Mouse (Mus musculus) small intestine, adult 2 months (tissue): ENCODE measurements around the gene Espn. TPM values are rescaled to one million over a fixed set of nuclear protein-coding genes. Genes with fewer than 3 reads are reported as not detected.

ENCODE experiments used
- H3K27ac ChIP-seq: fragments of 200-500 bp; 2 replicates; pipeline ENCODE4 v1.5.1; 2012; ENCODE audit warnings: low read depth, low read length, control low read depth, inconsistent platforms; ENCODE audit not compliant: insufficient read depth
- H3K27me3 ChIP-seq: fragments of 200-500 bp; 2 replicates; pipeline ENCODE4 v1.6.1; 2012; ENCODE audit warnings: mild to moderate bottlenecking, moderate library complexity, low read length, inconsistent platforms; ENCODE audit not compliant: control insufficient read depth, insufficient read depth
- H3K36me3 ChIP-seq: fragments of 200-500 bp; 2 replicates; pipeline ENCODE4 v1.6.1; 2012; ENCODE audit warnings: mild to moderate bottlenecking, low read length, control low read depth, inconsistent platforms; ENCODE audit not compliant: control insufficient read depth, insufficient read depth
- H3K4me1 ChIP-seq: fragments of 200-500 bp; 2 replicates; pipeline ENCODE4 v1.6.1; 2012; ENCODE audit warnings: low read length, inconsistent platforms, mixed read lengths; ENCODE audit not compliant: control insufficient read depth, insufficient read depth, insufficient read length
- H3K4me3 ChIP-seq: fragments of 200-500 bp; 2 replicates; pipeline ENCODE4 v1.5.1; 2012; ENCODE audit warnings: low read depth, mild to moderate bottlenecking, control low read depth, inconsistent platforms, low read length, moderate library complexity
- CTCF ChIP-seq: fragments of 200-500 bp; IDR thresholded peaks from 2 replicates; pipeline ENCODE4 v1.5.1; 2012; ENCODE audit warnings: low read depth, mild to moderate bottlenecking, control low read depth, inconsistent platforms, low read length, moderate library complexity, mixed read lengths; ENCODE audit not compliant: insufficient replicate concordance, insufficient read length; ENCODE audit errors: extremely low read depth
- POLR2A ChIP-seq: fragments of 200-500 bp; IDR thresholded peaks from 2 replicates; pipeline ENCODE4 v1.6.1; 2012; ENCODE audit warnings: low read depth, mild to moderate bottlenecking, control low read depth, inconsistent platforms, low read length, moderate library complexity
- WGBS: fragments of 180-500 bp; shearing (Covaris S2); methylation state at CpG from one replicate; pipeline ENCODE4 v1.1.7; 2018; 5-methylcytosine and 5-hydroxymethylcytosine counted together
- polyA plus RNA-seq: library from polyadenylated mRNA; depleted of rRNA; stranded (reverse); fragments of >200 nt; gene quantifications from 2 replicates; pipeline ENCODE4 v1.2.3, GENCODE M21; 2012

Gene Espn
- polyA plus RNA-seq, 1 experiment, result 572 TPM

GRCm38 (mm10) chr4:152136876-152137250 is 15.3 kb downstream of the Espn start:
- Histone ChIP-seq H3K27me3 (no peaks in the 10 kb centered on the region), H3K27ac (peak overlapping the region; percentile 15; the same call in 1 of the 2 replicates), H3K4me1 (peaks cover 45% of the 10 kb centered on the region), H3K4me3 (no peak overlapping the region), H3K36me3 (no peaks in the 10 kb centered on the region)
- WGBS, result 96% methylated on average over 2 of the region's 2 CpGs
- TF ChIP-seq POLR2A, result no peak
- no peak for TF ChIP-seq CTCF

GRCm38 (mm10) chr4:152136112-152136875 is 15.9 kb downstream of the Espn start:
- no peak overlapping the region; the same call in 1 of the 2 replicates for H3K27ac ChIP-seq
- no peaks in the 10 kb centered on the region for H3K27me3 ChIP-seq
- H3K36me3 ChIP-seq, result no peaks in the 10 kb centered on the region
- WGBS, result 53% methylated on average over 6 of the region's 6 CpGs
- TF ChIP-seq CTCF (peak; percentile 70; the same call in 1 of the 2 replicates), POLR2A (no peak)
- H3K4me3 ChIP-seq, result no peak overlapping the region
- H3K4me1 ChIP-seq, result peaks cover 48% of the 10 kb centered on the region

- Histone ChIP-seq H3K27me3 (no peaks in the 10 kb centered on the region; the same call in 1 of the 2 replicates), H3K36me3 (no peaks in the 10 kb centered on the region), H3K27ac (peak overlapping the region; percentile 48), H3K4me3 (no peak overlapping the region), H3K4me1 (peaks cover 48% of the 10 kb centered on the region)
- 59% methylated on average over 12 of the region's 12 CpGs for WGBS
- TF ChIP-seq CTCF, result no peak
- TF ChIP-seq POLR2A, result no peak
Observed at GRCm38 (mm10) chr4:152135363-152135762, 16.8 kb downstream of the Espn start.

GRCm38 (mm10) chr4:152134507-152134906 is 17.7 kb downstream of the Espn start:
- H3K36me3 ChIP-seq, result no peaks in the 10 kb centered on the region
- H3K27ac ChIP-seq, result no peak overlapping the region
- H3K4me1 ChIP-seq, result peaks cover 48% of the 10 kb centered on the region
- H3K4me3 ChIP-seq, result no peak overlapping the region
- no peaks in the 10 kb centered on the region; the same call in 1 of the 2 replicates for H3K27me3 ChIP-seq
- TF ChIP-seq CTCF (peak; percentile 81), POLR2A (no peak)

GRCm38 (mm10) chr4:152133213-152133612 is 19.0 kb downstream of the Espn start:
- Histone ChIP-seq H3K27ac (no peak overlapping the region), H3K36me3 (no peaks in the 10 kb centered on the region), H3K4me1 (peaks cover 45% of the 10 kb centered on the region), H3K27me3 (no peaks in the 10 kb centered on the region; the same call in 1 of the 2 replicates), H3K4me3 (no peak overlapping the region)
- 75% methylated on average over 5 of the region's 5 CpGs for WGBS
- TF ChIP-seq CTCF, result no peak
- no peak for TF ChIP-seq POLR2A

GRCm38 (mm10) chr4:152132772-152133169 is 19.4 kb downstream of the Espn start:
- TF ChIP-seq CTCF (peak; percentile 22; the same call in 1 of the 2 replicates), POLR2A (no peak)
- Histone ChIP-seq H3K27me3 (no peaks in the 10 kb centered on the region; the same call in 1 of the 2 replicates), H3K27ac (peak overlapping the region; percentile 79), H3K36me3 (no peaks in the 10 kb centered on the region), H3K4me1 (peaks cover 43% of the 10 kb centered on the region), H3K4me3 (peak overlapping the region; percentile 78)
- WGBS, result 35% methylated on average over 10 of the region's 10 CpGs
